Mouse (Mus musculus): ENCODE measurements around the gene Slc3a2. TPM values are rescaled to one million over a fixed set of nuclear protein-coding genes. Genes with fewer than 3 reads are reported as not detected.
"Not testable (repeated sequence)": the region's sequence is repeated elsewhere in the genome, so short reads cannot be mapped to it uniquely, and the experiment has no call there.

The Slc3a2 gene
- total RNA-seq, 2 experiments from 2014 or later: 354 to 445 TPM

DNA sequence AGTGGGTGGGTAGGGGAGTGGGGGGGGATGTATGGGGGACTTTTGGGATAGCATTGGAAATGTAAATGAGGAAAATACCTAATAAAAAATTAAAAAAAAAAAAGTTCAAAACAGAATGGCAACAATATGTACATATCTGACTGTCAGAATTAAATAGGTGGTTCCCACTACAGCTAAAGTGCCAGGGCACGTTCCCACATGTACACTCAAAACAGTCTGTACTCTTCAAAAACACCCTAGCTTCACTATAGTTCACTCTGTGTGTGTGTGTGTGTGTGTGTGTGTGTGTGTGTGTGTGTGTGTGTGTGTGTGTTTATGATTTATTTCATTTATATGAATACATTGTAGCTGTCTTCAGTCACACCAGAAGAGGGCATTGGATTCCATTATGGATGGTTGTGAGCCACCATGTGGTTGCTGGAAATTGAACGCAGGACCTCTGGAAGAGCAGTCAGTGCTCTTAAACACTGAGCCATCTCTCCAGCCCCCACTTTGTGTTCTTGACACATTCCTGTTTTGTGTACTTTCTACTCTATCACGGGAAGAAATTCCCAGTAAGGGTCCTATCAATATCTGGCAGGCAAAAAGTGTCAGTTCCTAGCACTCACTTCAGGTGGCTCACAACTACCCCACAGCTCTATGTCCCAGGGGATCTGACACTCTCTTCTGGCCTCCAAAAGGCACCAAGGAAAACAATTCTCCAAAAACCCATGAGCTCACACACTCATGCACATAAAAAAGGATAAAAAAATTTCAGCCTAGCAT lies 5.3 kb upstream of the Slc3a2 start:
- DNase-seq: not testable (repeated sequence)

DNA sequence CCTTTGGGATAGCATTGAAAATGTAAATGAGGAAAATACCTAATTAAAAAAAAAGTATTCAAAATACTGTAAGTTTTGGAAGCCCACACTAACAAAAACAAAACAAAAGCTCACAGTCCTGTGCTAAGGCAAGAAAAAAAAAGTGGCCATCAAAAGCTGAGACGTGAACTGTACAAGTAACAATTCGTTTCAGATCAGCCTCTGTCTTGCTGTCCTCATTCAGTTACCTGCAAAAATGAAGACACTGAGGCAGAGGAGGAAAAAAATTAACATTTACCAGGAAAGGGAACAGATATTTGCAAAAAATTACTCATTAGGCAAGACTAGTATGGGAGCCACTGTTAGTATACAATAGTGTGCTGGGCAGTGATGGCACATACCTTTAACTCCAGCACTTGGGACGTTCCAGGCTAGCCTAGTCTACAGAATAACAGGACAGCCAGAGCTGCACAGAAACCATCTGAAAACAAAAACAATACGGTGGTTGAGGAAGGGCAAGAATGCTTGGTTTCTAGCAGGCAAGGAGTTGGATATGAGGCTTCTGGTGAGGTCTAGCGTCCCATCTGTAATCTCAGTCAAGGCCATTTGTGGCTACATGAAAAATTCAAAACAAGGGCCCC lies 4.4 kb upstream of the Slc3a2 start:
- no peak for DNase-seq

DNA sequence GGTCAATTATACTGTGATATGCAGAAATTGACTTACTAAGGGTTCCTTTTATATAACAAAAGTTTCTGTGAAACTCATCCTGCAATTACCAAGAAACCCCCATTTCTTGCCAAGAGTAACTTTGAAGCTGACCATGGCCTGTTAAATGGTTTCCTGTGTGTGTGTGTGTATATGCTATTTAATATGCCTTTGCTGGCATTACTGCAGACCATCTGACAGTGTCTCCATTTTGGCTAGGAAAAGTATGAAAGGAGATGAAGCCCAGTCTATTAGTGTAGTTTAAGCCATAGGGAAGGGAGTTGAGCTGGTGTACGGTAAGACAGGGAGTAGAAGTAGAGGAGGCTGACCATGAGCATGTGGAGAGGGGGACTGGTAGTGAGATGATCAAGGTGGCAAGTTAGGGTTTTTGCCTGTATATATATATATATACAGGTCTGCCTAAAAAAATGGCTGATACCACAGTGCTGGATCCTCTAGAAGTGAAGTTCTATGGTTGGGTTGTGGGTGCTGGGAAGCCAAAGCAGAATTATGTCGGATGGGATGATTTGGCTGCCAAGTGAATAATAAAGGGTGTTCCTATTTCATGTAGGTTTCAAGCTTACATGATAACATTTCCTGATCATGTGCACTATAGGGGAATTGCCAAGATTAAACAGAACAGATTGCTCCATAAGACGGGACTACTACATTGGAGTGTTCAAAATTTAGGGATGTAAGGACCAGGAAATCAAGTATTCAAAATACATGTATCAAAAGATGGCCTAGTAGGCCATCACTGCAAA lies 3.6 kb upstream of the Slc3a2 start:
- DNase-seq: no peak

DNA sequence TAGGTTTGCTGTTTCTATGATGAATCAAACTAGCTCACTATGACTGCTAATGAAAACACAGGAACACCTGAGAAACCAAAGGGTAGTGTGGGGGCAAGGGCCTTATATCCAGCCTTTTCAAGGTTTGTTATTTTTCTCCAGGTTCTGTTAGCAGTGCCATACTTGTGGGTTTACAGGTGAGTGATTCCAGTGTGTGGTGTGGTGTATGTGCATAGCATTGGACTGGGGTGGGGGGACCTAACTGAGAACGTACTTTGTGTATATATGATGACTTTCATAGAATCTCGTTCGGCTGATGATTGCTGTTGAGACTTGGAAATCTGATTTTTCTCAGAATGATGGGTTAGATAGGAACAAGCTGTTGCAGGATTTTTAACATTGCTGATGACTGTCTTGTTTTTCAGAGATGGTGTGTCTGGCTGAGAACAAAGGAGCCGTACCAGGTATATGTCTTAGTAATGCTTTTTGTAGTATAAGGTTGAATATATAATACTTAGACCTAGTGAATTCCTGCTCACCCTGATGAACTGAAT lies 2.0 kb upstream of the Slc3a2 start:
- DNase-seq: no peak

DNA sequence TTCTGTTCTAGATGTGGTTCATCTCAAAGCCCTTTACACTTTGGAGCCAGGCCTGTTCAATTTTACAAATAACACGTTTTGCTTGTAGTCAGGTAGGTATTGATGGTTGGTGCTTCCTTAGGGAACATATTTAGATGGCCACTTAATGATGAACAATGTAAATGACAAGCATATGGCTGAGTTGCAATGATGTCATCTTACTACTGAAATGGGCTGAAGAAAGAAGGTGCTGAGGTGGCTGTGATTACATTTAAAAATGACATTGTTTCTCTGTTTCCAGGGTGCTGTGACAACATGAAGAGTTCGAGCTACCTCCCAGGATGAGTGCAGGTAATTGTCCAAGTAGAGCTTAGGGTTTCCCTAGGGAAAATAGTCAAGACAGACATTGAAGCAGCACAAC lies 1.2 kb upstream of the Slc3a2 start:
- DNase-seq: no peak

DNA sequence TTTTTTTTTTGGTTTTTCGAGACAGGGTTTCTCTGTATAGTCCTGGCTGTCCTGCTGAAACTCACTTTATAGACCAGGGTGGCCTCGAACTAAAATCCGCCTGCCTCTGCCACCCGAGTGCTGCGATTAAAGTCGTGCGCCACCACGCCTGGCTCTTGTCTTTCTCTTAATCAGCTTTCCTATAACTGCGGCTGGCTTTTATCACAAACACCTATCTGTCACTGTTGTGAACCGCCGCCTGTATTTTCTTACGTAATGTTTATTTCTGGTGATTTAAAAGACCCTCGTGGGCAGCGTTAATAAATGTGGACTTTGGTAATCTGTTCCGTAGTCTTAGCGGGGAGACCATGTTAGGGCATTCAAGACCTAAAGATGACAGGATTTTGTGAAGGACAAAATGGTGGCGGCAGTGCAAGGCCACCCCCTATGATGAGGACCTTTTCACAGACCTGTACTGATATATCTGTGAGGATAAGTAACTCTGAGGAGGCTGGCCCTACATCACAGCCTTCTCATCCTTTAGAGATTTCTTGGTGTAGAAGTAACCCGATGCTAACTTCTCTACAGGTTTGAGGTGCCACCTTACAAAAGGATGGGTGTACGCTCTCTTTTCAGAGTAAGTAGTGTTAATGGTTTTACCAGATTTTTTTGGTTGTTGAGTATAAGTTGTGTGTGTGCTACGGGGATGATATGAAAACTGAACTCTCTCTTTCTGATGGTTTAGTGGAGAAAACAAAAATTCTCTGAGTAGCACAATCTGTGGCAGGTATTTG lies 591 bp upstream of the Slc3a2 start:
- no peak for DNase-seq

DNA sequence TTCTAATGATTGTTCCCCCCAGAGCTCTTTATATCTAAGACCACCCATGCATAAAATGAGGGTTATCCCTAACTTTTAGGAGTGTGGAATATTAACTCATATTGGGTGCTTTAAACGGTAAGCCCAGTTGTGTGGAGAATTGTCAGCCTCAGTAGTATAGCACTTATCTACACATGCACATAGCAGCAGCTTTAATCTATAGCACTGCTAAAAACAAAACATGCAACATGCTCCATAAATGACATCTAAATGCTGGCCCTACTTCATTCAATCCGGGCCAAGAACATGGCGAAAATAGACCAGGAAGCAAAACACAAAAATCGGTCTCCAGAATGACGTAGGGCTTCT lies 636 bp downstream of the Slc3a2 start:
- DNase-seq: no peak

DNA sequence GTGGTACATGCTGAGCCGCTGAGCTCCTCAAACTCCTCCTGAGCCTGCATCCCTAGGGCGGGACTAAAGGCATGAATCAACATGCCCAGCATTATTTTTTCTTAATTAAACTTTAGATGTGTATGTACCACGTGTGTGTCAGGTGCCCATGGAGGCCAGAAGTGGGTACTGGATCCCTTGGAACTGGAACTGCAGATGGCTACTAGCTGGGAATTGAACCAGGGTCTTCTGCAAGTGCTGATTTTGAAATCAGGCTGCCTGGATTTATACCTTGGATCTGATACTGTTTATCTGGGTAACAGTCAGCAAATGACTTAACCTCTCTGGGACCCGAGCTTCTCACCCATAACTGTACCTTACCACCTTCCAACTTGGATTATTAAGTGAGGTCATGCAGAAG lies 1.1 kb downstream of the Slc3a2 start:
- DNase-seq: no peak

DNA sequence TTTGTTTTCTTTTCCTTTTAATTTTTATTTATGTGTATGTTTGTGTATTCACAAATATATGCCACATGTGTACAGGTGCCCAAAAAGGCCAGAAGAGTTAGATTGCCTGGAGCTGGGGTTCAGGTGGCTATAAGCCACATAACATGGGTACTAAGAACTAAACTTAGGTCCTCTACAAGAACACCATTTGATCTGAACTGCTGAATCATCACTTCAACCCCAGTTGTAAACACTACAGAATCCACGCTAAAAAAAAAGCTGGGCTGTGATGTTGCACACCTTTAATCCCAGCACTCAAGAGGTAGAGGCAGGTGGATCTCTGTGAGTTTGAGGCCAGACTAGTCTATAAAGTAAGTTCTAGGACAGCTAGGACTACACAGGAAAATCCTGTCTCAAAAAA lies 1.8 kb downstream of the Slc3a2 start:
- DNase-seq: no peak

DNA sequence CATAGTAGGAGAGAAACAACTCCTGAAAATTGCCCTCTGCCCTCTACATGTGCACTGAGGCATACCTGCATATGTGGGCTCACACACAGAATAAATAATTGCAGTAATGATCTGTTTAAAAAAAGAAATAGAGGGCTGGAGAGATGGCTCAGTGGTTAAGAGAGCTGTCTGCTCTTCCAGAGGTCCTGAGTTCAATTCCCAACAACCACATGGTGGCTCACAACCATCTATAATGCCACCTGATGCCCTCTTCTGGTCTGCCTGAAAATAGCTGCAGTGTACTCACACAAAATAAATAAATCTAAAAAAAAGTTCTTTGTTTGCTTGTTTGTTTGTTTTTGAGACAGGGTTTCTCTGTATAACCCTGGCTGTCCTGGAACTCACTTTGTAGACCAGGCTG lies 4.1 kb downstream of the Slc3a2 start:
- not testable (repeated sequence) for DNase-seq

DNA sequence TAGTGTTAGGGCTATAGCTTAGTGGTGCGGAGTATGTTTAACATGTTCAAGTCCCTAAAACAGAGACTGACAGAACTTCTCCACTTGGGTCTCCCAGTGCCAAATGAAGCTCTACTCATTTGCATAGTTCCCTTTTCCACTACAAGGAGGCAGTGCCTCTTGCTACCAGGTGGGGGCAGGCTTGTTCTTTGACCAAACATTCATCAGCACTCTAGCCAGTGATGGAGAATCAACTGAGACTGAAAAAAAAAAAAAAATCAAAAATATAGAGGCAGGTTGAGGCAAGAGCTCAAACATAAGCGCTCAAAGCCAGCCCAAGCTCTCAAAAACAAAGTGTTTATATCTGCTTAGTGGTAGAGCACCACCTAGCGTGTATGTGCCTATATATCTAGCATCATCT lies 4.8 kb downstream of the Slc3a2 start:
- peak; percentile 58 to 80 for DNase-seq

DNA sequence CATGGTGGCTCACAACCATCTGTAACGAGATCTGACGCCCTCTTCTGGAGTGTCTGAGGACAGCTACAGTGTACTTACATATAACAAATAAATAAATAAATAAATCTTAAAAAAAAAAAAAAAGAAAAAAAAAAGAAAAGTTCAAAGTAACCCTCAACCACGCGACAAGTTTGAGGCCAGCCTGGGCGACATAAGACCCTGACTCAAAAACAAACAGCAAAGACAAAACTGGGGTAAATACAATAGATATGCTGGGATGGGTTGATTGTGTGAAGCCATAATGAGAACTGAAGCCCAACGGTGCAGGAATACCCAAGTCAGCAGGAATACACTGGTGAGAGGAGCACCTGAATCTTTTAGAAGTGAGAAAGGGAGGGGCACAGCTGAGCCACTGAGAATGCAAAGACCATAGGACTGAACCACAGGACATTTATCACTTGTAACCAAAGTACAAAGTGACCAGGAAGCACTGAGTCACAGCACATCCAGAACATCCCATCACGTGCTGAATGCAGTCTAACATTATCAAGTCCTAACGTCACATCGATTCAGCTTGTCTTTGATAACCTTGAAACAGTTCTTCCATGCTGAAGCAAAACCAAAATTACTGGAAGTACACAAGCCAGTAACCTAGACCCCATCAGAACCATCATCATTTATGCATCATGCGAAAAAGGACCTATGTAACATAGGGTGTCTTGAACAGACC lies 6.2 kb downstream of the Slc3a2 start:
- DNase-seq: no peak

DNA sequence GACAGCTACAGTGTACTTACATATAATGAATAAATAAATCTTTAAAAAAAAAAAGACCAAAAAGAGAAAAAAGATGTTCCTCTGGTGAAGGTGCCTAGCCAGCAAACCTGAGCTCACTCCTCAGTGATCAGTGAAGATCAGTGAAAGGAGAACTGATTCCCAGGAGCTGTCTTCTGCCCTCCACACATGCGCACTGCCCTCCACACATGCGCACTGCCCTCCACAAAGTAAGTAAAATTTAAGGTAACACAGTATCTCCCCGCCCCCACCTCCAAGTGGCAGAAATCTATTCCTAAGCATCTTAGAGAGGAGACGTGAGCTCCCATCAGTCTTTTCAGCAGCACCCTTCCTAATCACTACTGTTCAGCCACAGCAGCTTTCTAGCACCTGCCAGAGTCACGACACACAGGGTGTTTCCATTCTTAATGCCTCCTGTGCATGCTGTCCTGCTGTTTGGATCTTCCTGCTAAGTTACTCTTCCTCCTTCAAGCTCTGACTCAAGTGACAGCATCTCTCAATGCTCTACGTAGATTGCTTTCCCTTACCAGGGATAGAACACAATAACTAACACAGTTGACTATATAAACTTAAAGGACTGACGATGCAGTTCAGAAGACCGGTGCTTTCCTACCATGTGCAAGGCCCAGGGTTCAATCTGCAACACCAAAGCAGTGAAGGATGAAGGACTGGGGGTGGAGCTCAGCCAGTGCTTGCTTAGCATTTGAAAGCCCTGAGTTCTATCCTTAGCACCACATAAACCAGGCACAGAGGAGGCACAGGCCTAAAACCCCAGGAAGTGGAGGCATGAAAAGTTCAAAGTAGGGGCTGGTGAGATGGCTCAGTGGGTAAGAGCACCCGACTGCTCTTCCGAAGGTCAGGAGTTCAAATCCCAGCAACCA lies 7.1 kb downstream of the Slc3a2 start:
- DNase-seq: no peak

DNA sequence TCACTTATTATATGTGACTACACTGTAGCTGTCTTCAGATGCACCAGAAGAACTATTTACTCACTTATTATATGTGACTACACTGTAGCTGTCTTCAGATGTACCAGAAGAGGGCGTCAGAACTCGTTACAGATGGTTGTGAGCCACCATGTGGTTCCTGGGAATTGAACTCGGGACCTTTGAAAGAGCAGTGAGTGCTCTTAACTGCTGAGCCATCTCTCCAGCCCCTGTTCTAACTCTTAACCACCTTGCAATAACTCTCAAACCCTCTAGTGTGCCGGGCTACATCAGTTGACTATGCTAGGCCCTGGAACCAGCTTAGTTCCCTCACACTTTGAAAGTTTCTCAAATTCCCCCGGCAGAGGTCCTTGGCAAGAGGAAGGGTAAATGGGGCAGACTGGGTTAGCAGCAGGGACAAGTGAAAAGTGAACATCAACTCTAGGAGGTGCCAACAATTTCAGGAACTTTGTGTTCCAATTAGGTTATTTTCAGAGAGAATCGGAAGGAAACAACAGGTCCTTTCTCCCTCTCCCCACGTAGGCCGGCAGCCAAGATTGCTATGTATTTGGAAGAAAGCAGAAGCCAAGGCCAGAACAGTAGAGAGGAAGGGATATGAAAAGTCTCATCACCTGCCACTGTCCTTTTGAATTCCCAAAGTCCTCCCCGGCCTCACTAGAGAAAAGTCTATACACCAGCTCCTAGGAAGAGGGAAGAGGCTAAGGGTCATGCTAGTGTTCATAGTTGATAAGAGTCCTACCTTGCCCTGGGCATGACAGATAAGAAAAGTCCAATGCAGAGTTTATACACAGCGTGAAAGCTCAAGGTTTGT lies 8.3 kb downstream of the Slc3a2 start:
- DNase-seq: peak; percentile 29 to 39

DNA sequence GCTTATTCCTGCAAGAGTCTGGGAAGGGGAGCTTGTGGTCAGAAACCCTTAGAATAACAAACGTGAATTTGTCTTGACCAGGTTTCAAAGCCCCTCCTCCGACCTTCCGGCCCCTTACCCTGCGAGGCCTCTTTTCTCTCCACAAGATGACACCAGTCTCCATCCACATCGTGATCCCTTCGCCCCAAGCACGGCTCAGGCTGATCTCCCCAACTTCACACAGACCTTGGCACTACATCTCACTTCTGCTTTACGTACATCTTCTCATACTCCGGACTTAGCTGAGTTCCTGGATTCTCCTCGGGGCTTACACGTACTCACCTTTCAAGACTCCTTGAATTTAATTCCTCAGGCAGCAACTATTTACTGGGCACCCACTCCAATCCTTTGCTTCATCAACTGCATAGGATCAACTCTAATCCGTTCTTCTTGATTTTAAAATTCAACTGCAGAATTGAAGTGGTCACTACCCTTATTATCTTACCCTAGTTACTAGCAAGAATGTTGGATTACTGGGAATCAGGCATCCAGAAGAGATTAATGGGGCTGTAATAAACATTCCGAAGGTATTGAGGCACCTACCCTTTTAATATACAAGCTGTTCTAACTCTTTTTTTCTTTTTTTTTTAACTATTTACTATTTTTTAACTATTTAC lies 9.0 kb downstream of the Slc3a2 start:
- DNase-seq: no peak

DNA sequence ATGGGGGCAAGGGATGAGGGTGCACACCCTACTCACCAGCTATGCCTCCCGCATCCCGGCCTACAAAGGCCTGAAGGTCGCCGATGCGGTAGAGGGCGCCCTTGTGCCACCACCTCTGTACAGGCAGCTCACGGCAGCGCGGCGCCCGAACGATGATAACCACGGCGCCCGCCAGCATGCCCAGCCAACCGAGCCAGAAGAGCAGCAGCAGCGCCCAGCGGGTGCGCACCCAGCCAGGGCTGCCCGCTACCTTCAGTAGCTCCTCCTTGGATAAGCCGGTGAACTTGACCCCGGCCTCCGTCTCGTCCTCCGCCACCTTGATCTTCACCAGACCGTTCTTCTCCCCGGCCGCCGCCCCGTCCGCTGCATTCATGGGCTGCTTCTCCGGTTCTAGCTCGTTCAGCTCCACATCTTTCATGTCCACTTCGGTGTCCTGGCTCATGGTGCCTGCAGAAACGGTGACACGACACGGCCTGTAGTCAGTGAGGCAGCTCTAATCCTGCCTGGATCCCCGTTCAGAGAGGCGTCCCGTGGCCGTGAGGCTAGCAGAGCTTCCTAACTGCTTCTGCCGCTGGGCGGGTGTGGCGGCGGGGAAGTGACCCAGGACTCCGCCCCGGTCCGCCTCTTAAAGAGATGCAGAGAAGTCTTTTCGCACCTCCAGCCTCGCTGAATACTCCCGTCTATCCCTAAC lies 9.7 kb downstream of the Slc3a2 start:
- peak; percentile 95 to 96 for DNase-seq

DNA sequence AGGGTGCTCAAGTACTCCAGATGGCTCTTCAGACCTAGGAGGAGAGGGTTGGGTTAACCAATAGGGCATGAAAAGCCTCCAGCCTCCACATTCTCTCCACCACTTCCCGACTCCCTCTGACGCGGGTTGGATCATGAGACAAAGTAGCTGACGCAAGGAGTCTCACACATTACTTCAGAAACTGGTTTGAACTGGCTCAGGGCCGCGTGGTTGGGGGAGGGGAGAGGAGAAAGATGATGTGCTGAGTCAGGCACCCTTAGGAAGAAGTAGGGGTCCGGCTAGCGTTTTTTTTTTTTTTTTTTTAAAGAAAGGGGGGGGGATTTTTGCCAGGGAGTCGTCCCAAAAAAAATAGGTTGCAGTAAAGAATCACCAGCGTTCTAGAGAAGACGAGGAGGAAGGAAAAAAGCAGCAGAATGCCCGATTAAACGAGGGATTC lies 10.3 kb downstream of the Slc3a2 start:
- DNase-seq: peak; percentile 79 to 85

Measured in adrenal gland, postnatal 36 days (tissue).